Mouse (Mus musculus): ENCODE data around the gene Tnfrsf18.
A peak's percentile ranks its signal among the peaks of the same experiment; 100 is the strongest.

Tnfrsf18 gene

GRCm38 (mm10) chr4:156033476-156034119, 7.6 kb downstream of the Tnfrsf18 start:
- DNase-seq, result peak in 1 of 2 experiments; percentile 55

GRCm38 (mm10) chr4:156034301-156034700, 8.3 kb downstream of the Tnfrsf18 start:
- DNase-seq, result no peak

- DNase-seq, result no peak
Measured at GRCm38 (mm10) chr4:156034901-156035300, 8.9 kb downstream of the Tnfrsf18 start.

GRCm38 (mm10) chr4:156044754-156045153, 18.8 kb downstream of the Tnfrsf18 start:
- DNase-seq, result no peak

GRCm38 (mm10) chr4:156049779-156050178, 23.8 kb downstream of the Tnfrsf18 start:
- no peak for DNase-seq

GRCm38 (mm10) chr4:156050391-156050980, 24.5 kb downstream of the Tnfrsf18 start:
- no peak for DNase-seq

GRCm38 (mm10) chr4:156053113-156053512, 27.1 kb downstream of the Tnfrsf18 start:
- no peak for DNase-seq

GRCm38 (mm10) chr4:156054130-156054529, 28.2 kb downstream of the Tnfrsf18 start:
- no peak for DNase-seq

- DNase-seq, result no peak
Measured at GRCm38 (mm10) chr4:156054606-156055005, 28.6 kb downstream of the Tnfrsf18 start.

GRCm38 (mm10) chr4:156055173-156055572, 29.2 kb downstream of the Tnfrsf18 start:
- no peak for DNase-seq

GRCm38 (mm10) chr4:156057702-156058101, 31.7 kb downstream of the Tnfrsf18 start:
- no peak for DNase-seq

GRCm38 (mm10) chr4:156058826-156059225, 32.9 kb downstream of the Tnfrsf18 start:
- DNase-seq, result no peak

GRCm38 (mm10) chr4:156059261-156059660, 33.3 kb downstream of the Tnfrsf18 start, which contains the start of gene Ttll10:
TSS of gene Ttll10 (minus strand) at chr4:156059414.
- no peak for DNase-seq

- no peak for DNase-seq
Measured at GRCm38 (mm10) chr4:156059713-156060112, 33.7 kb downstream of the Tnfrsf18 start.

- no peak for DNase-seq
Measured at GRCm38 (mm10) chr4:156063861-156064509, 38.0 kb downstream of the Tnfrsf18 start.

- no peak for DNase-seq
Measured at GRCm38 (mm10) chr4:156064510-156064897, 38.5 kb downstream of the Tnfrsf18 start.

GRCm38 (mm10) chr4:156065156-156065894, 39.4 kb downstream of the Tnfrsf18 start:
- DNase-seq, result no peak

GRCm38 (mm10) chr4:156067256-156067949, 41.4 kb downstream of the Tnfrsf18 start:
- DNase-seq, result no peak

- DNase-seq, result no peak
Measured at GRCm38 (mm10) chr4:156069701-156070100, 43.7 kb downstream of the Tnfrsf18 start.

- peak; percentile 73 to 85 for DNase-seq
Measured at GRCm38 (mm10) chr4:156070276-156070675, 44.3 kb downstream of the Tnfrsf18 start.

GRCm38 (mm10) chr4:156070716-156071115, 44.8 kb downstream of the Tnfrsf18 start:
- no peak for DNase-seq

- peak in 1 of 2 experiments; percentile 29 for DNase-seq
Measured at GRCm38 (mm10) chr4:156076911-156077382, 51.0 kb downstream of the Tnfrsf18 start.
